Mouse (Mus musculus): ENCODE results near the gene Rbm28.

The Rbm28 gene

DNA sequence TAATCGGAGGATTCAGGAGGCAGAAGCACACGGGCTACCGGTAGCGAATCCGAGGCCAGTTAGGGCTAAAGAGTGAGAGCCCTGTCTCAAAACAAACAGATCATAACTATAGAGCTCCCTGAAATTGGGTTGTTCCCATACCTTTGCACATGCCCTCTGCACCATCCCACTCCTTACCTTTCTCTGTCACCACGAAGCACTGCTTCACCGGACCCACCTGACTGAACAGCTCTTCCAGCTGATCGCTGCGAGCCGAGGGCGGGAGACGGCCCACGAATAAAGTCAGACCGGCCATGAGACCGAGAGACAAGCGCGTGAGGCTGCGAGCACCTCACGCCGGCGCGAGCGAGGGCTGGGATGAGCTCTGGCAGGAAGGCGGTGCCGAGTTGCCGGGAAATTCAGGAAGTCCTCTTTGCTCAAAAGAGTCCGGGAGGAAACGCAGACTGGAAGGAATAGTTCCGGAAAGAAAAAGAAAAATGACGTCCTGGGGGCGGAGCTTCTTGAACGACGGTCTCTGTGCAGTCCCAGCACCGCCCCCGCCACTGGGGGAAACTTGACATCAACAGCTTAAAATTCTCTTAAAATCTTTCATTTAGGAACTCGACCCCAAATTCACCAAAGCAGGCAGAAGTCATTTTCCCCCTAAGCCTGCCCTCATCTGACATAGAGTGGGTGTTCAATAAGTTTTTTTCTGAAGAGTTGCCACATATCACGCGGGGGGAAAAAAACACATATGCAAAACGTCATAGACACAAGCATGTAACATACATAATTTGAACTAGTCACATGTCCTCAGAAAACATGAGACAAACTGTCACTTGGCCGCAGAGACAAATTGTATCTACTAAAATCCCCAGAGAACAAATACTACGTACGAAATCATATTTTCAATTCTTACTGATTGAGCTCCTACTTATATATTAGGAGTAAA, at the start of gene Rbm28:
Rbm28 (minus strand) TSS at position 693 of the 931 bp plus-strand sequence.
- DNase-seq (ENCODE audit: low read depth), result peak; percentile 96

DNA sequence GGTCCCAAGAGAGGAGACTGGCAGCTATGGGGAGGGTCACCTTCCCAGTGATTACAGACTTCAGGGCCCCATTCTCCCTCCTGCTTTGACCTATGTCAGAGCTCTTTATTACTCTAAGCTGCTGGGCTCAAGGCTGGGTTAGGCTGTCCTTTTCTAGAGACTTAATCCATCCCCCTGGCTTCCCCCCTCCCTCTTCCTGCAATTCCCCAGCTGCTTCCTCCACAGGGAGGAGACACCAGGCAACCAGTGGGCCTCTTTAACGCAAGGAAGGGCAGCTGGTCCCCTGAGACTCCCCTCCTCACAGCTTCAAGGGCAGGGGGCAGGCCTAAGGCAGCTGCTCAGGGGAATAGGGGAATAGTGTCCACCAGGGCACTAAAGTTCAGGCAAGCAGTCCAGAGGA, 49.4 kb upstream of the Rbm28 start:
- peak; percentile 36 for DNase-seq (ENCODE audit: low read depth)

GRCm38 (mm10) chr6:29213436-29213835, 48.6 kb upstream of the Rbm28 start:
- DNase-seq (ENCODE audit: low read depth), result no peak

DNA sequence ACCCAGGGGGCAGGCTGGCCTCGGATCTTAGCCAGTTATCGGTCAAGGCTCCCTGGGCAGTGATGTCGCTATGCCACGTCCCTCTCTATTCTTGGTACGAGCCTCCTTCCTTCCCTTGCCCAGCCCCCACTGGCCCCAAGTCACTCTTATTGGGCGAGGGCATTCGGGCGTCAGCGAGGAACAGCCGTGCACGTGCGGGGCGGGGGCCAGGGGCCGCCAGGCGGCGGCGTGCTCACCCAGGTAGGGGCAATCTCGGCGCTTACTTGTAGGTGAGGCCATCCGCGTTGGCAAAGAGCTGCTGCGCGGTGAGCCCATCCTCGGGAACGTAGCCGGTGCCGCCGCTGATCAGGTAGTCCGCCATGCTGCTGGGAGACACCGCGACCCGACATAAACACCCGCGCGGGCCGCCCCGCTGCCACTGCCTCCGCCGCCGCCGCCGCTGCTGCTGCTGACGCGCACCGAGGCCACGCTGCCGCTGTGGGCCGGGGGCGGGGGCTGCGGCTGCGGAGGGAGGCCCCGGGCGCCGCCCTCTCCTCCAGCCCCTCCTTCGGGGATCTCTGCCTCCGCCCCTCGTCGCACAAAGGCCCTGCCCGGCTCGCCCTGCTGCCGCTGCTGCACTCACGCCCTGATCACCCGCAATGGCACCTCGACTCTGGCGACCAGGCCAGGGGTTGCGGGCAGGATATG, 47.1 kb upstream of the Rbm28 start:
- peak; percentile 92 for DNase-seq (ENCODE audit: low read depth)

- DNase-seq (ENCODE audit: low read depth), result peak; percentile 50
Observed at GRCm38 (mm10) chr6:29211146-29211545, 46.3 kb upstream of the Rbm28 start.

- peak; percentile 69 for DNase-seq (ENCODE audit: low read depth)
Observed at GRCm38 (mm10) chr6:29210231-29210936, 45.6 kb upstream of the Rbm28 start.

- DNase-seq (ENCODE audit: low read depth), result peak; percentile 48
Observed at GRCm38 (mm10) chr6:29208178-29208577, 43.4 kb upstream of the Rbm28 start.

GRCm38 (mm10) chr6:29207017-29207416, 42.2 kb upstream of the Rbm28 start:
- DNase-seq (ENCODE audit: low read depth), result no peak

DNA sequence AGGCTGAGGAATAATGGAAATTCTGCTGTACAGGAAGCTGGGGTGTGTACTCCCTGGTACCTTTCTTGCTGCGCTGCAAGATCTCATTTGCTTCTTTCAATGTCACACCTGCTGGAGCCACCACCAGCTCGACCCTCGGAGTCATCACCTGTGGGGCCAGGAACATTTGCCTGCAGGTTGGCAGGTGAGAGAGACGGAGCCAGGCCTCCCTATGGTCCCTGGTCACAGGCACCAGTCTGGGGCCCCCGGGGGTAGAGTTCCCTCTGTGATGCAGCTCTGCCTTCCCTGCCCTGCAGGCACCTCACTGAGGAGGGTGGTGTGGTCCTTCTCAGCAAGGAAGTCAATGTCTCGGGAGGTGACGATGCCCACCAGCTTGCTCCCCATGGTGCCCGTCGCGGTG, 41.2 kb upstream of the Rbm28 start:
- DNase-seq (ENCODE audit: low read depth), result no peak

DNA sequence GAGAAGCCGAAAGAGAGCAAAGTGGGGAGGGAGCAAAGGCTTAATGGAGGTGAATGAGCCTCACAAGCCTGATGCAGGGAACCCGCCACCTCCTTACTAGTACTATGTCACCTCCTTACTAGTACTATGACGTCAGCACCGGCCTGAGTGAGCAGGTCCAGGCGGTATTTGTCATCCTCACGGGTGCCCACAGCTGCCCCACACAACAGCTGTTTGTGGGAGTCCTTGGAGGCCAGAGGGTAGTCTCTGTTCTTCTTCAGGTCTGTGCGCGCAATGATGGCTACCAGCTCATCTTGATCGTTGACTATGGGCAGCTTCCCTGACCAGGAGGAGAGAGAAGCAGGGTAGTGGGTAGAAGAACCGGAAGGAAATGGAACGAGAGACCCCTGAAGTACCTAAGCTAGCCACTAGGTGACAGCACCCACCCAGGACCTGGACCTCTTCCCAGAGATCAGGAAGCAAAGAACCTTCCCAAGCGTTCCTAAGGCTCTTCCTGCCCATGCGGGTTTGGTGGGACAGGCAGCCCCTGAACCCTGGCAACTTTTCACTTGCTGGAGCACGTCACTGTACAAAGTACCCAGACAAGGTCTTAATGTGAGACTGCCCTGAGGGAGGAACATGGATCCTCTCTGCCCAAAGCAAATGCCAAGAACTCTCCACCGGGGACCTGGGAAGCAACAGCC, 40.3 kb upstream of the Rbm28 start:
- DNase-seq (ENCODE audit: low read depth), result no peak

DNA sequence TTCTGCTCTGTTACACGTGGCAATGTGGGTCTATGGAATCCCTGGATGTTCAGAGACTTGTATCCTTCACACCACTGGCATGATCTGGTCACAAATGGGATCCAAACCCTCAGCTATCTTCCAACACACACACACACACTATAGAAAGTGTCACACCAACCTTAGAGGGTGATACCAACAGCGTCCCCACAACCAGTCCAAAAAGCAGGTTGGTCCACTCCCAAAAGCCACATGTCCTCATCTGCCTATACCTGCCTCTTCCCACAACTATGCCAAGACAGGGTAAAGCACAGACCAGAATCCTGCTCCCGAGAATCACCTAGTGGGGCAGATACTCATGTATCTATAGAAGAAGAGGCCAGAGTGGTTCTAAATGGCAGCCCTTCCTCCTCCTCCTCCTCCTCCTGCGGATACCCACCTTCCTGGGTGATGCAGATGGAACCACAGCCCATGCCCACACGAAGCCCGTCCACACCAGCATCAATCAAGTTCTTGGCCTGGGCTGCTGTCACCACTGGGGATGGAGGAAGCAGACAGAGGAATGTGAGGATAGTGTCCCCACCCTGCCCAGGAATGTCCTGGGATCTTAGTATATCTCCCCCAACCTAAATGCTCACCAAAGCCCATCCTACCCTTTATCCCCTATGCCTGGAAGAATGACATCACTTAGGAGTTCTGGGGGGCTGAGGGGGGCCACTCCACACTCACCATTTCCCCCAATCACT, 39.2 kb upstream of the Rbm28 start:
- DNase-seq (ENCODE audit: low read depth), result no peak

GRCm38 (mm10) chr6:29203096-29203495, 38.3 kb upstream of the Rbm28 start:
- no peak for DNase-seq (ENCODE audit: low read depth)

- DNase-seq (ENCODE audit: low read depth), result no peak
Observed at GRCm38 (mm10) chr6:29201988-29202387, 37.2 kb upstream of the Rbm28 start.

DNA sequence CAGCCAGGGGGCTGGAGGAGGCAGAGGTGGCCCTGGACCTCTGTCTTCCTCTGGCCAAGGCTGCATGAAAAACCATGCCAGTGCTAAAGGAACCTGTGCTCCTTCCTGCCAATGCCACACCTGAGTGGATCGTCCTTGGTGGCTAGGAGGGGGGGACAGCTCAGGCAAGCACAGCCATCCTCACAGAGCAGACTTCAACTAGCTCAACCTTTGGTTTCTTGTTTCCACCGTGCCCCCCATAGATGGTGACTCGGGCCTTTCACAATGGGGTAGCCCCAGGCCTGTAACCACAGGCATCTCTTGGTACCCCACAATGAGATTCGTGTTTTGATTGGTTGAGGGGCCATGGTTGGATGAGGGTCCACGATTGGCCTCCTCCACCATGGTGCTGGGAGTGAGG, 36.5 kb upstream of the Rbm28 start:
- DNase-seq (ENCODE audit: low read depth), result no peak

- DNase-seq (ENCODE audit: low read depth), result no peak
Observed at GRCm38 (mm10) chr6:29200496-29200895, 35.7 kb upstream of the Rbm28 start.

GRCm38 (mm10) chr6:29199223-29199855, 34.5 kb upstream of the Rbm28 start:
- no peak for DNase-seq (ENCODE audit: low read depth)

- DNase-seq (ENCODE audit: low read depth), result peak; percentile 84
Observed at GRCm38 (mm10) chr6:29198309-29199222, 33.8 kb upstream of the Rbm28 start.

DNA sequence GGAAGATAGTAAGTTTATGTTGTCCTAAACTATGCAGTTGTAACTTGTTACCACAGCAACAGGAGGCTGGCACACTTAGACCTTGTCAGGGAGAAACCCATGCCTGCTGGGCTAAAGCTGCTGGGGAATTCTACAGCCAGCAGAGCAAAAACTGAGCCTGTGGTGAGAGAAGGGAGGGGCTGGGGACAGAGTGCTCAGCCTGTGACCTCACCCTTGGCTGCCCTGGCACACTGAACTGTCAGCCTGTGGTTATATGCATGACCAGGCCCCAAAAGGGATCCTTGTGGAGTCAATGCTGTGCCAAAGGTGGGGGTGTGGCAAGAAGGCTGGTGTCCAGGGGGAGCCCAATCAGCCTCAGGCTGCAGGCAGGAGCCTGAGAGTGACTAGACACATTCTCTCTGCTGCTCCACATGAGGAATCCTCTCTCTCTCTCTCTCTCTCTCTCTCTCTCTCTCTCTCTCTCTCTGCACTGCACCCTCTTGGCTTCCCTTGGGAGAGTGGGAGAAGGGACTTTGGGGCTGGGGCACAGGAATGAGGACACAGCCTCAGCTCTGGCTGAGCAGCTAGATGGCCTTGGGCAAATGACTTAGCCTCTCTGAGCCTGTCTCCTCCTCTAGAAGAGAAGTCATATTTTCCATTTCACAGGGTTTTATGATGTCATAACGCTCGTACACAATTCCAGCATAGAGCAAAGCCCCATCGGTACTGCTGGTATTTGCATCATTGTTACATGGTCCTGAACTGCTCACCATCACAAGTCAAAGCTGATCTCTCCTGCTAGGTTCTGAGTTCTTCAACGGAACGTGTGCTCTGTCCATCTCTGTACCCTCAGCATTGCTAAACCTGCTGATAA, 31.3 kb upstream of the Rbm28 start:
- DNase-seq (ENCODE audit: low read depth), result peak; percentile 68

DNA sequence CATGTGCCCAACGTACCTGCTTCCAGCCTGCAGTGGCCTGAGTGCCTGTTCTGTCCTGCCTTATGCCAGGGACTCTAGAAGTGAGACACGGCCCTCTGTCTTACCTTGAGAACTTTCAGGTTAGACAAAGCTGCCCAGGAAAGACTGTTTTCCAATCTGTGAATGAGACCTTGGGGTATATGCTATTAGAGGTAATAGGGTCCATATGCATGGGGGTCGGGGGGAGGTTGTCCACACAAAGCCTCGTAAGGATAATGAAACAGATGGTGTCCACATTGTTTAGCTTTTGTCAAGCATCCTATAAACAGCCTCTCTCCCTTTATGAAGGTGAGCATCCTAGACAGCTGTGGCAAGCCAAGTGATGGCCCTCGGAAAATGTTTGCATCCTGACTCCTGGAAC, 30.3 kb upstream of the Rbm28 start:
- DNase-seq (ENCODE audit: low read depth), result no peak
